Mouse (Mus musculus) liver, embryonic 13.5 days (tissue): ENCODE measurements around the gene Mlph. TPM values are rescaled to one million over a fixed set of nuclear protein-coding genes. Genes with fewer than 3 reads are reported as not detected.

Experiments
- ATAC-seq: fragments of 200-750 bp; cut with Nextera tagmentation; 2 replicates; pipeline ENCODE4 v1.8.0; 2017; ENCODE audit warnings: low read depth, mild to moderate bottlenecking, moderate number of reproducible peaks, moderate library complexity
- DNase-seq: peaks from one replicate; pipeline ENCODE4 v3.0.0; 2022
- H3K27ac ChIP-seq: fragments of 300-500 bp; sonication (generic); 2 replicates; pipeline ENCODE4 v1.5.1; 2015; ENCODE audit warnings: moderate library complexity, mild to moderate bottlenecking, inconsistent platforms
- H3K27me3 ChIP-seq: fragments of 300-500 bp; sonication (generic); 2 replicates; pipeline ENCODE4 v1.6.1; 2015; ENCODE audit warnings: mild to moderate bottlenecking, inconsistent platforms
- H3K36me3 ChIP-seq: fragments of 300-500 bp; sonication (generic); 2 replicates; pipeline ENCODE4 v1.6.1; 2015; ENCODE audit warnings: mild to moderate bottlenecking, inconsistent platforms
- H3K4me1 ChIP-seq: fragments of 300-500 bp; sonication (generic); replicated peaks from 2 replicates; pipeline ENCODE4 v1.6.1; 2015; ENCODE audit warnings: inconsistent platforms
- H3K4me2 ChIP-seq: fragments of 300-500 bp; sonication (generic); 2 replicates; pipeline ENCODE4 v1.6.1; 2015; ENCODE audit warnings: inconsistent platforms, mild to moderate bottlenecking, moderate library complexity
- H3K4me3 ChIP-seq: fragments of 300-500 bp; sonication (generic); replicated peaks from 2 replicates; pipeline ENCODE4 v1.5.1; 2015; ENCODE audit warnings: mild to moderate bottlenecking, inconsistent platforms
- H3K9ac ChIP-seq: fragments of 300-500 bp; sonication (generic); 2 replicates; pipeline ENCODE4 v1.6.1; 2015; ENCODE audit warnings: mild to moderate bottlenecking, inconsistent platforms
- H3K9me3 ChIP-seq: fragments of 300-500 bp; sonication (generic); replicated peaks from 2 replicates; pipeline ENCODE4 v1.6.1; 2016; ENCODE audit warnings: inconsistent platforms
- WGBS: fragments of 180-500 bp; shearing (Covaris S2); methylation state at CpG from one replicate; pipeline ENCODE4 v1.1.7; 2015; ENCODE audit not compliant: insufficient replicate concordance; 5-methylcytosine and 5-hydroxymethylcytosine counted together
- polyA plus RNA-seq: library from polyadenylated mRNA; unstranded; fragments of >200 nt; fragmentation: Nextera tagmentation; extraction: Ambion mirVana; gene quantifications from 2 replicates; pipeline ENCODE4 v1.2.1, GENCODE M21; 2015

Gene Mlph
- polyA plus RNA-seq, 1 experiment from 2014 or later = 0.07 TPM

- peak; percentile 49 for DNase-seq
- Histone ChIP-seq H3K27ac (peak overlapping the region; percentile 70), H3K4me1 (peaks cover 30% of the 10 kb centered on the region), H3K36me3 (no peaks in the 10 kb centered on the region), H3K9ac (no peak overlapping the region), H3K27me3 (no peaks in the 10 kb centered on the region), H3K4me2 (peak overlapping the region; percentile 39), H3K9me3 (no peaks in the 10 kb centered on the region), H3K4me3 (no peak overlapping the region)
- peak; percentile 94 for ATAC-seq
- 44% methylated on average over 2 of the region's 2 CpGs for WGBS
These were observed 32.4 kb downstream of the Mlph start for GRCm38 (mm10) chr1:90947252-90947651.

- ATAC-seq = no peak
- H3K9ac ChIP-seq = no peak overlapping the region
- H3K27ac ChIP-seq = no peak overlapping the region; the same call in 1 of the 2 replicates
- H3K4me3 ChIP-seq = no peak overlapping the region
- H3K27me3 ChIP-seq = no peaks in the 10 kb centered on the region
- H3K9me3 ChIP-seq = no peaks in the 10 kb centered on the region
- DNase-seq = no peak
- H3K4me1 ChIP-seq = peaks cover 30% of the 10 kb centered on the region
- 18% methylated on average over 9 of the region's 9 CpGs for WGBS
- no peaks in the 10 kb centered on the region for H3K36me3 ChIP-seq
- H3K4me2 ChIP-seq = no peak overlapping the region
These were observed 34.4 kb downstream of the Mlph start for GRCm38 (mm10) chr1:90949309-90949708.

GRCm38 (mm10) chr1:90951670-90952069, 36.8 kb downstream of the Mlph start:
- H3K27me3 ChIP-seq = no peaks in the 10 kb centered on the region
- H3K4me3 ChIP-seq = no peak overlapping the region
- ATAC-seq = peak; percentile 61
- peak overlapping the region; percentile 30; the same call in 1 of the 2 replicates for H3K27ac ChIP-seq
- no peak overlapping the region for H3K9ac ChIP-seq
- H3K9me3 ChIP-seq = no peaks in the 10 kb centered on the region
- H3K4me1 ChIP-seq = peaks cover 26% of the 10 kb centered on the region
- peak; percentile 46 for DNase-seq
- 37% methylated on average over 7 of the region's 7 CpGs for WGBS
- H3K36me3 ChIP-seq = no peaks in the 10 kb centered on the region
- H3K4me2 ChIP-seq = no peak overlapping the region

GRCm38 (mm10) chr1:90952808-90953207, 37.9 kb downstream of the Mlph start, which contains the start of gene Prlh:
TSS of gene Prlh (plus strand) at chr1:90953108.
- peaks cover 14% of the 10 kb centered on the region for H3K4me1 ChIP-seq
- H3K4me2 ChIP-seq = no peak within 1 kb of the TSS
- ATAC-seq = no peak
- no peaks in the 10 kb centered on the region for H3K9me3 ChIP-seq
- no peak within 1 kb of the TSS for H3K4me3 ChIP-seq
- no peaks in the 10 kb centered on the region for H3K36me3 ChIP-seq
- no peak for DNase-seq
- H3K27me3 ChIP-seq = no peaks in the 10 kb centered on the region
- 65% methylated on average over 8 of the region's 8 CpGs for WGBS
- H3K27ac ChIP-seq = peak within 1 kb of the TSS; percentile 30; the same call in 1 of the 2 replicates
- no peak within 1 kb of the TSS for H3K9ac ChIP-seq

- peaks cover 10% of the 10 kb centered on the region; the same call in 1 of the 2 replicates for H3K4me1 ChIP-seq
- H3K27me3 ChIP-seq = no peaks in the 10 kb centered on the region
- no peak overlapping the region for H3K9ac ChIP-seq
- no peak overlapping the region for H3K27ac ChIP-seq
- H3K4me2 ChIP-seq = no peak overlapping the region
- ATAC-seq = no peak
- WGBS = 66% methylated on average over 11 of the region's 11 CpGs
- no peaks in the 10 kb centered on the region for H3K9me3 ChIP-seq
- no peaks in the 10 kb centered on the region for H3K36me3 ChIP-seq
- no peak for DNase-seq
- H3K4me3 ChIP-seq = no peak overlapping the region
These were observed 38.8 kb downstream of the Mlph start for GRCm38 (mm10) chr1:90953688-90954087.

- DNase-seq (peak; percentile 20), ATAC-seq (no peak)
- H3K4me2 ChIP-seq = no peak overlapping the region
- no peaks in the 10 kb centered on the region for H3K27me3 ChIP-seq
- H3K9ac ChIP-seq = no peak overlapping the region
- WGBS = 28% methylated on average over 7 of the region's 7 CpGs
- no peak overlapping the region for H3K4me3 ChIP-seq
- no peaks in the 10 kb centered on the region for H3K4me1 ChIP-seq
- no peaks in the 10 kb centered on the region for H3K36me3 ChIP-seq
- no peaks in the 10 kb centered on the region for H3K9me3 ChIP-seq
- H3K27ac ChIP-seq = no peak overlapping the region
These were observed 41.6 kb downstream of the Mlph start for GRCm38 (mm10) chr1:90956245-90957096.

- H3K27ac ChIP-seq = no peak overlapping the region
- no peak for DNase-seq
- 21% methylated on average over 4 of the region's 4 CpGs for WGBS
- H3K4me2 ChIP-seq = no peak overlapping the region
- H3K36me3 ChIP-seq = no peaks in the 10 kb centered on the region
- H3K9me3 ChIP-seq = no peaks in the 10 kb centered on the region
- no peak overlapping the region for H3K9ac ChIP-seq
- H3K4me1 ChIP-seq = peaks cover 3% of the 10 kb centered on the region; the same call in 1 of the 2 replicates
- no peak for ATAC-seq
- H3K27me3 ChIP-seq = no peaks in the 10 kb centered on the region
- H3K4me3 ChIP-seq = no peak overlapping the region
These were observed 47.6 kb downstream of the Mlph start for GRCm38 (mm10) chr1:90962526-90962925.

- DNase-seq (no peak), ATAC-seq (no peak)
- H3K4me3 ChIP-seq = no peak overlapping the region
- H3K27me3 ChIP-seq = no peaks in the 10 kb centered on the region
- 49% methylated on average over 3 of the region's 3 CpGs for WGBS
- H3K9me3 ChIP-seq = no peaks in the 10 kb centered on the region
- no peak overlapping the region for H3K27ac ChIP-seq
- H3K36me3 ChIP-seq = no peaks in the 10 kb centered on the region
- no peak overlapping the region for H3K9ac ChIP-seq
- peaks cover 3% of the 10 kb centered on the region; the same call in 1 of the 2 replicates for H3K4me1 ChIP-seq
- no peak overlapping the region for H3K4me2 ChIP-seq
These were observed 48.1 kb downstream of the Mlph start for GRCm38 (mm10) chr1:90962994-90963393.

- H3K4me1 ChIP-seq = peaks cover 17% of the 10 kb centered on the region; the same call in 1 of the 2 replicates
- H3K27ac ChIP-seq = no peak overlapping the region
- no peaks in the 10 kb centered on the region for H3K9me3 ChIP-seq
- no peaks in the 10 kb centered on the region for H3K36me3 ChIP-seq
- DNase-seq = no peak
- H3K4me3 ChIP-seq = no peak overlapping the region
- no peak for ATAC-seq
- no peaks in the 10 kb centered on the region for H3K27me3 ChIP-seq
- no peak overlapping the region for H3K9ac ChIP-seq
- no peak overlapping the region for H3K4me2 ChIP-seq
- WGBS = 65% methylated on average over 7 of the region's 7 CpGs
These were observed 52.7 kb downstream of the Mlph start for GRCm38 (mm10) chr1:90967583-90967982.

GRCm38 (mm10) chr1:90968649-90969048, 53.8 kb downstream of the Mlph start:
- Histone ChIP-seq H3K36me3 (no peaks in the 10 kb centered on the region), H3K9ac (no peak overlapping the region), H3K9me3 (no peaks in the 10 kb centered on the region), H3K4me1 (peaks cover 20% of the 10 kb centered on the region; the same call in 1 of the 2 replicates), H3K27me3 (no peaks in the 10 kb centered on the region), H3K4me2 (peak overlapping the region; percentile 38), H3K27ac (no peak overlapping the region), H3K4me3 (peak overlapping the region; percentile 38; the same call in 1 of the 2 replicates)
- DNase-seq (no peak), ATAC-seq (no peak)
- 41% methylated on average over 4 of the region's 4 CpGs for WGBS

- no peak for DNase-seq
- peak within 1 kb of the TSS; percentile 38 for H3K4me3 ChIP-seq
These were observed 54.5 kb downstream of the Mlph start, which contains the start of gene Rab17 for GRCm38 (mm10) chr1:90969347-90969784. TSS of gene Rab17 (minus strand) at chr1:90969661.

More at GRCm38 (mm10) chr1:90969347-90969784, 54.5 kb downstream of the Mlph start, which contains the start of gene Rab17:
- Histone ChIP-seq H3K4me2 (peak within 1 kb of the TSS; percentile 38), H3K36me3 (no peaks in the 10 kb centered on the region), H3K9ac (no peak within 1 kb of the TSS), H3K27ac (no peak within 1 kb of the TSS), H3K9me3 (no peaks in the 10 kb centered on the region), H3K27me3 (no peaks in the 10 kb centered on the region), H3K4me1 (peaks cover 20% of the 10 kb centered on the region; the same call in 1 of the 2 replicates)
- 23% methylated on average over 9 of the region's 9 CpGs for WGBS
- ATAC-seq = peak; percentile 29
